Mouse (Mus musculus) myocyte (in vitro differentiated cells): ENCODE measurements around the gene Gm20403.

ENCODE experiments used
- E2F4 ChIP-seq: IDR thresholded peaks from one replicate; pipeline ENCODE4 v1.6.1; 2011; ENCODE audit warnings: mild to moderate bottlenecking, control low read depth, moderate library complexity; ENCODE audit not compliant: insufficient read depth
- MAX ChIP-seq: IDR thresholded peaks from one replicate; pipeline ENCODE4 v1.6.1; 2011; ENCODE audit warnings: low read depth, mild to moderate bottlenecking, control low read depth
- MYOD1 ChIP-seq, 3 experiments: IDR thresholded peaks; one replicate each; pipeline ENCODE4 v1.6.1; 2011; ENCODE audit warnings: control low read depth in 2 of 3, low read depth in 2 of 3, mild to moderate bottlenecking in 2 of 3, moderate library complexity in 1 of 3; ENCODE audit not compliant: insufficient read length in 2 of 3, control insufficient read depth in 1 of 3
- MYOG ChIP-seq, 3 experiments: IDR thresholded peaks; one replicate each; pipeline ENCODE4 v1.6.1; 2011; ENCODE audit warnings: control low read depth in 2 of 3, low read depth in 2 of 3, mild to moderate bottlenecking in 2 of 3; ENCODE audit not compliant: insufficient read length in 2 of 3, control insufficient read depth in 1 of 3, insufficient read depth in 1 of 3
- POLR2A ChIP-seq: IDR thresholded peaks from one replicate; pipeline ENCODE4 v1.6.1; 2011; ENCODE audit warnings: low read depth, mild to moderate bottlenecking, control low read depth, moderate library complexity; ENCODE audit not compliant: insufficient read length
- POLR2AphosphoS2 ChIP-seq: IDR thresholded peaks from one replicate; pipeline ENCODE4 v1.6.1; 2011; ENCODE audit warnings: low read depth, control low read depth; ENCODE audit not compliant: insufficient read length
- REST ChIP-seq: IDR thresholded peaks from one replicate; pipeline ENCODE4 v1.6.1; 2011; ENCODE audit warnings: mild to moderate bottlenecking, control low read depth, moderate library complexity; ENCODE audit not compliant: insufficient read depth, insufficient read length
- SRF ChIP-seq: IDR thresholded peaks from one replicate; pipeline ENCODE4 v1.6.1; 2011; ENCODE audit warnings: low read depth; ENCODE audit not compliant: control insufficient read depth, insufficient read length
- TCF12 ChIP-seq: IDR thresholded peaks from one replicate; pipeline ENCODE4 v1.6.1; 2011; ENCODE audit warnings: mild to moderate bottlenecking, control low read depth; ENCODE audit not compliant: poor library complexity, insufficient read depth, severe bottlenecking
- TCF3 ChIP-seq: IDR thresholded peaks from one replicate; pipeline ENCODE4 v1.6.1; 2011; ENCODE audit warnings: low read depth, control low read depth; ENCODE audit not compliant: insufficient read length
- USF1 ChIP-seq: IDR thresholded peaks from one replicate; pipeline ENCODE4 v1.6.1; 2011; ENCODE audit warnings: low read depth, mild to moderate bottlenecking, control low read depth, moderate library complexity

GRCm38 (mm10) chr12:55003843-55004242 is 17.5 kb upstream of the Gm20403 start:
- TF ChIP-seq E2F4 (no peak), POLR2A (no peak), MAX (no peak), POLR2AphosphoS2 (no peak), USF1 (no peak), TCF3 (no peak), TCF12 (no peak), SRF (no peak), MYOD1 (IDR thresholded peaks at IDR 0.05; ENCODE audit: control insufficient read depth in 1 of 3, insufficient read length in 2 of 3, low read depth in 2 of 3) (no peak), REST (no peak), MYOG (IDR thresholded peaks at IDR 0.05; ENCODE audit: control insufficient read depth in 1 of 3, insufficient read depth in 1 of 3, insufficient read length in 2 of 3, low read depth in 2 of 3) (no peak)
